Mouse (Mus musculus): ENCODE measurements at regions not wholly inside any gene's neighbourhood (a gene's known extent, or its start where the extent isn't known, plus 50 kb on each side); places are given as distances from the start of the nearest gene placed in this dataset.

DNA sequence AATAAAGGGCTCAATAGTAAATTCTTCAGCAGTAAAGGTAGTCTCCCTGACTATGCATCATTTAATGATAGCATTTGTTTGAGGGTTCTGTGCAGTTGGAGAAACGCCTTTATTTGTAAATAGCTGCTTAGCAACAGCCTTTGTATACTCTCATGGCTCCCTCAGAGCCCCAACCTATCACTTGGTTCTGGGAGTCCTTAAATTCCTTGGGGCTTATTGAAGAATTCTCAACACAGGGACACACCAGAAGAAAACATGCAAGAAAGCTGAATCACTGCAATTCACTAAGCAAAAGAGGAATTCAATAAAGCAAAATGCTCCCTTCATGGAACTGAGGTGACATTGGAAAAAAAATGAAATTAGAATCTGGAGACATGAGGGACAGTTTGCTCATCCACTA, 135.8 kb downstream of the Mreg start:
- Histone ChIP-seq H3K27ac (replicated peaks) (no peak overlapping the region), H3K27me3 (no peaks in the 10 kb centered on the region), H3K9ac (no peak overlapping the region), H3K4me3 (no peak overlapping the region), H3K36me3 (no peaks in the 10 kb centered on the region), H3K9me3 (no peaks in the 10 kb centered on the region), H3K4me1 (replicated peaks) (0 out of 2 replicates have a peak, but pooled peaks cover 3% of the 10 kb centered on the region), H3K4me2 (no peak overlapping the region)
- ATAC-seq (ENCODE audit: low FRiP score, low read depth): no peak
- WGBS: 25% methylated on average over 1 of the region's 1 CpGs

DNA sequence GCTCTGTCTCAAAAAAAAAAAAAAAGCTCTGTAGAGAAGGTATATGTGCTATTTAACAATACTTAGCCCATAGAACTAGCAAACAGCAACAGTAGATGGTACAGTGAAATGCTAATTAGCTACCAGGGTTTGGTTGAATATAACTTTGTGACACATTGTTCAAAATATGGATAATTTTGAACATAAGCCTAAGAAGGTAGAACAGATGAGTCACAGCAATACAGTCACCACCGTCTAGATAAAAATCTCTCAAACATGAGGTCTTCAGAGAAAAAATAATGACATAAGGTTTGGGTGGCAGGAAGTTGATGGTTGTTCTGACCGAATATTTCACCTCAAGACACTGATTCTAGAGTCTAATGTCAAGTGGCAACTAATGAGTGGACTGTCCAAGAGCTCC, 136.6 kb downstream of the Mreg start:
- Histone ChIP-seq H3K36me3 (no peaks in the 10 kb centered on the region), H3K9me3 (no peaks in the 10 kb centered on the region), H3K27ac (replicated peaks) (no peak overlapping the region), H3K4me2 (no peak overlapping the region), H3K4me3 (no peak overlapping the region), H3K4me1 (replicated peaks) (0 out of 2 replicates have a peak, but pooled peaks cover 3% of the 10 kb centered on the region), H3K9ac (no peak overlapping the region), H3K27me3 (no peaks in the 10 kb centered on the region)
- ATAC-seq (ENCODE audit: low FRiP score, low read depth): no peak
- 83% methylated on average over 2 of the region's 2 CpGs for WGBS

DNA sequence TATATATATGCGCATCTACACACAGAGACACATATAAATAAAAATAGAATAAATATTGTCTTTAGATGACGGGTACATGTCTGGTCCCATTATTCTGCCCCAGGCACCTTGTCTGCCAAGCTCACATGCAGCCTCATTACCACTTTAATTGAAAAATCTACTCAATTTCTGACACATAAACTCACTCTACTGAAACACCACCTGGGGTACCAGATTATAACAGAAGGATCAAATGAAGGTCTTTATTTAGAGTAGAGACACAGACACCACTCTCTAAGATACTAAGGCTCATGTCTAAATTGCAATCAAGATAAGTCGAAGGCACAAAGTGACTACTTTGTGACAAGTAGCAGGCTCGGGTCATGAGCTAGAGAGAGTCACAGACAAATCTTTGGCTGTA, 138.9 kb downstream of the Mreg start:
- Histone ChIP-seq H3K27me3 (no peaks in the 10 kb centered on the region), H3K27ac (replicated peaks) (no peak overlapping the region), H3K4me2 (no peak overlapping the region), H3K9me3 (no peaks in the 10 kb centered on the region), H3K36me3 (no peaks in the 10 kb centered on the region), H3K4me3 (no peak overlapping the region), H3K4me1 (replicated peaks) (peaks cover 6% of the 10 kb centered on the region; the same call in 1 of the 2 replicates), H3K9ac (no peak overlapping the region)
- WGBS: 65% methylated on average over 4 of the region's 4 CpGs
- ATAC-seq (ENCODE audit: low FRiP score, low read depth): no peak

DNA sequence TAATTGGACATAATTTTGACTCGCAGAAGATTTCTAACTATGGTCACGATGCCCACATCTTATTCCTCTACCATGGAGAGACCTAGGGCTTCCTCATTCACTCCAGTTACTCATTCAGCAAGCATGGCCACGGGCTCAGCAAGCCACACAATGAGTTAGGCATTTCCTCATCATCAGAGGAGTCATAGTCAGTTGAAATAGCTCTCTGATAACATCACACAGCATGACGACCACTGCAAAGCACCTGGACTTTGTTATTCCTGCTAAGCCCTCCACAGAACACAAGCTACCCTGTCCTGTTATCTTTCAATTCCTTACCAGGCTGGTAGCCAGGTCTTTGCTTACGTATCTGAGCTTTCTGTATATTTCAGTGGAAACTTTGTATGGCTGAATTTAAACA, 141.6 kb downstream of the Mreg start:
- Histone ChIP-seq H3K27ac (replicated peaks) (no peak overlapping the region), H3K9ac (no peak overlapping the region), H3K9me3 (no peaks in the 10 kb centered on the region), H3K4me2 (no peak overlapping the region), H3K4me3 (no peak overlapping the region), H3K4me1 (replicated peaks) (peaks cover 3% of the 10 kb centered on the region; the same call in 1 of the 2 replicates), H3K27me3 (no peaks in the 10 kb centered on the region), H3K36me3 (no peaks in the 10 kb centered on the region)
- 77% methylated on average over 5 of the region's 5 CpGs for WGBS
- ATAC-seq (ENCODE audit: low FRiP score, low read depth): no peak

DNA sequence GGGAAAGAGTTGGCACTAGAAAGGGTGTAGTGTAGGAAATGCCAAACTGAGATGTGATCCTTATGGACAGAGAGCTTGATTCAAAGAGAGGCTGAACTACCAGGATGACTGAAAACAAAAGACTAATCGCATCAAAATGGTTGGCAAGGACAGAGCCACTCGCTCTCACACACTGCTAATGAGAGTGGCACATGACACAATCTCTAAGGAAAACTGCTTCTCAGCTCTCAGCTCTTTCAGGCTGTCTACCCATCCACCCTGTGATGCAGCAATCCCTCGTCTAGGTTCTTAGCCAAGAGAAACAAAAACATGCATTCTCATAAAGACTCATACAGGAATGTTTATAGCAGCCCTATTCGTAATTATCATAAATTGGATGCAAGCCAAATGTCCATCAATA, 143.1 kb downstream of the Mreg start:
- no peak overlapping the region for H3K27ac ChIP-seq (replicated peaks)
- H3K9ac ChIP-seq: no peak overlapping the region
- H3K9me3 ChIP-seq: no peaks in the 10 kb centered on the region
- 46% methylated on average over 4 of the region's 4 CpGs for WGBS
- no peaks in the 10 kb centered on the region for H3K36me3 ChIP-seq
- no peaks in the 10 kb centered on the region for H3K27me3 ChIP-seq
- ATAC-seq (ENCODE audit: low FRiP score, low read depth): no peak
- no peak overlapping the region for H3K4me2 ChIP-seq
- no peak overlapping the region for H3K4me3 ChIP-seq
- peaks cover 3% of the 10 kb centered on the region; the same call in 1 of the 2 replicates for H3K4me1 ChIP-seq (replicated peaks)

DNA sequence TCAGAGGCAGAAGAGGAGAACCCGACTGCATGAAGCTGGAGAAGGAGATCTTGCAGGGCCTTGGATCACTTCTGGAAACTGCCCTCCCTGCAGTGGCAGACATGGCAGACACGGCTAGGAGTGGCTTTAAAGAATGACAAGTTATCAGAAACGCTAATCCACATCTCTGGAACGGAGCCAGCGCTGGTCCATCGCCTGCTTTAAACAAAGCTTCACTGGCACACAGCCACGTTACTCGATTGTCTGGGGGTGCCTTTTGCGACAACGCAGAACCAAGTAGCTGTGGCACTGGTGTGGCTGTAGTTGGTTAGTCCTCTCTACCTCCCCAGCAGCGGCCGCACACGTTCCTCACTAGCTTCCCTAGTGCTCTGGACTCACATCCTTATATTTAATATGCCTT, 147.0 kb downstream of the Mreg start:
- Histone ChIP-seq H3K27me3 (no peaks in the 10 kb centered on the region), H3K9me3 (no peaks in the 10 kb centered on the region), H3K36me3 (no peaks in the 10 kb centered on the region), H3K27ac (replicated peaks) (no peak overlapping the region), H3K4me1 (replicated peaks) (peaks cover 3% of the 10 kb centered on the region; the same call in 1 of the 2 replicates), H3K4me3 (no peak overlapping the region), H3K9ac (no peak overlapping the region), H3K4me2 (peak overlapping the region; percentile 7; the same call in 1 of the 2 replicates)
- 48% methylated on average over 13 of the region's 13 CpGs for WGBS
- ATAC-seq (ENCODE audit: low FRiP score, low read depth): no peak

DNA sequence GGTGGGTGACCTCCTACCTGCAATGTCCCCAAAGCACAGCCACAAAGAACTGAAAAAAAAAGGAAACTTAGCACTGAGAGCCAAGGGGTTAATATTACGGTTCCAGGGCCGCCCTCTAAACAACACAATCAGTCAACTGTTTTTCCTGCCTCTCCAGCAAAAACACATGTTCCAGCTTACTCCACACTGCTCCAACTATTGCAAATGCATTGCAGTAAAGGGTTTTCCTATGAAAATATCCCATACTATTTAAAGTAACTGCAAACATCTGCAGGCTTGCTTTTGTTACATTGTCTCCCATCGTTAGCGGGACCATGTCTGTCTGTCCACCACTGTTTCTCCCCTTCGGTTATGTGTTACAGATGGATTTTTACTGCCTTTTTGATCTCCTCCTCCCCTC, 151.7 kb downstream of the Mreg start:
- no peaks in the 10 kb centered on the region for H3K27me3 ChIP-seq

DNA sequence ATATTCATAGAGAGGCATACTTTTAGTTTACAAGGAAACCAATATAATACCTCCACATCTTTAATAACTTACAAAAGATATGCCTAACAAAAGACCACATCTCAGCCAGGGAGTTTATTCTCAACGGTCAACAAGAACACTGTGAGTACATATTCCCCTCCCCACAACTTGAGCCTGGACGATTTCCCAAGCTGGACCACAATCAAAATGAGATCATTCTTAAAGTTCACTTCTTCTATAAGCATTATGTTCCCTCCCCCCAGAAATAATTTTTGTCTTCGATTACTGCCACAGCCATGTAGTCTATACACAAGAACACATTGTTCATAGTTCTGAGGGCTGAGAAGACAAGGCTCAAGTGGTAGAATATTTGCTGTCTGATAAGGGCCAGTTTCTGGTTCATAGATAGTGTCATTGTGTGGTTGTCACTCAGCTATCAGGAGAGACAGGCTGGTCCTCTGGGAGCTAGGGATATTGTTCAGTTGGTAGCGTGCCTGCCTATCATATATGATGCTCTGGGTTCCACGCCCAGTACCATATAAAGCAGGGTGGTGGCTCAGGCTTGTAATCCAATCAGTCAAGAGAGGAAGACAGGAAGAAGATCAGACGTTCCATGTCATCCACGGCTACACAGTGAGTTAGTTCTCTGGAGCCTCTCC, 153.9 kb downstream of the Mreg start:
- H3K27me3 ChIP-seq: no peaks in the 10 kb centered on the region

More for the DNA sequence above, 151.7 kb downstream of the Mreg start:
- ATAC-seq (ENCODE audit: low FRiP score, low read depth): no peak
- Histone ChIP-seq H3K36me3 (no peaks in the 10 kb centered on the region), H3K4me2 (no peak overlapping the region), H3K4me3 (no peak overlapping the region), H3K9me3 (no peaks in the 10 kb centered on the region), H3K9ac (no peak overlapping the region), H3K27ac (replicated peaks) (no peak overlapping the region), H3K4me1 (replicated peaks) (no peaks in the 10 kb centered on the region)
- 69% methylated on average over 5 of the region's 5 CpGs for whole genome bisulfite sequencing

DNA sequence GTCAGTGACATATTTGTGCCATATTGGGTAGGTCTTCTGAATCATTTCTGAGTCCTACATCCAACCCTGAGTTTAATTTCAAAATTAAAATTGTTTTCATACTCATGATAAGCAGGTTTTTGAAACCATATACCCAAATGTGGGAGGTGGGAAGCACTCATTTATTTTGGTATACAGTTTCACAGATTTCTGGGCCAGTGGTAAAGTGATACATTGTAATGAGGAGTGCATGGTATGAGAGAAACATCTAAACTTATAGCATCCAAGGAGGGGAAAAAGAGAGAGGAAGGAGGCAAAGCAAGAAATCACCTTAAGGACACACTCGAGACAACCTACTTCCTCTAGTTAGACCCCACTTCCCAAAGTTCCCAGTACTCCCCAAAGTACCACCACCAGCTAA, 157.6 kb downstream of the Mreg start:
- Histone ChIP-seq H3K9ac (no peak overlapping the region), H3K27ac (replicated peaks) (no peak overlapping the region), H3K4me1 (replicated peaks) (no peaks in the 10 kb centered on the region), H3K27me3 (no peaks in the 10 kb centered on the region), H3K4me3 (no peak overlapping the region), H3K9me3 (no peaks in the 10 kb centered on the region), H3K36me3 (no peaks in the 10 kb centered on the region), H3K4me2 (no peak overlapping the region)
- no peak for ATAC-seq (ENCODE audit: low FRiP score, low read depth)
- 87% methylated on average over 1 of the region's 1 CpGs for WGBS

More for the DNA sequence above, 153.9 kb downstream of the Mreg start:
- Histone ChIP-seq H3K4me2 (no peak overlapping the region), H3K27ac (replicated peaks) (no peak overlapping the region), H3K36me3 (no peaks in the 10 kb centered on the region), H3K4me3 (no peak overlapping the region), H3K9me3 (no peaks in the 10 kb centered on the region), H3K4me1 (replicated peaks) (no peaks in the 10 kb centered on the region), H3K9ac (no peak overlapping the region)
- 72% methylated on average over 7 of the region's 7 CpGs for WGBS
- ATAC-seq (ENCODE audit: low FRiP score, low read depth): no peak

DNA sequence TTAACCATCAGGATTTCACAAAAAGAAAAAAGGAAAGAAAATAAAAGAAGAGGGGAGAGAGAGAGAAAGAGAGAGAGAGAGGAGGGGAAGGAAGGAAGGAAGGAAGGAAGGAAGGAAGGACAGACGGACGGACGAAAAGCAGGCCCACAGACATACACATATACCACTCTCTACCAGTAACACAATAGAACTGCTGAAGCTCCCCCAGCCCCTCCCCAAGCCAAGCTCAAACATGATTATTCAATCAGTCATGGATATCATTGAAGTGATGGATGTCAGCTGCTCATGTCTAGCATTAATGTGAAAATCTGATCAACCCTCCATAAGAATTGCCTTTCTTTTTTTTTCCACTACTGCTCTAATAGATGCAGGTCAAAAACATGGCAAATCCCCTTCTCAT, 161.2 kb downstream of the Mreg start:
- Histone ChIP-seq H3K4me1 (replicated peaks) (no peaks in the 10 kb centered on the region), H3K9ac (no peak overlapping the region), H3K27me3 (no peaks in the 10 kb centered on the region), H3K4me3 (no peak overlapping the region), H3K4me2 (no peak overlapping the region), H3K9me3 (no peaks in the 10 kb centered on the region), H3K36me3 (no peaks in the 10 kb centered on the region), H3K27ac (replicated peaks) (no peak overlapping the region)
- 75% methylated on average over 3 of the region's 3 CpGs for WGBS
- ATAC-seq (ENCODE audit: low FRiP score, low read depth): no peak

DNA sequence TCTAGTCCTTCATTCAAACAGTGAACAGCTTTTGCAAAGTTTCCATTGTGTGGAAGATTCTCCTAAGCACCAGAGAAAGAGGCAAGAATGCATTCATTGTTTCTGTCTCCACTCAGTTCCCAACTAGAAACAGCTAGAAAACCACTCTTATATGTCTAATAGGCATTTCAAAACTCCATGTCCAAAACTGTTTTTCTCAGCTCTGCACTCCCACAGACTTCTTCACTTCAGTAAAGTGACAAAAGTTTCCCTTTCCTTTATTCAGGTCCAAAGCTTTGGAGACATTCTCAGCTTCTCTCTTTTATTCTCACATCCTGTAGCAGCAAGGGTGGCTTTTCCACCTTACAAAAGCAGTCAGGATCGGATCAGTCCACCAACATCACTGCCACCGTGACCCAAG, 166.0 kb downstream of the Mreg start:
- ATAC-seq (ENCODE audit: low FRiP score, low read depth): no peak
- WGBS: 72% methylated on average over 2 of the region's 2 CpGs
- Histone ChIP-seq H3K9ac (no peak overlapping the region), H3K36me3 (no peaks in the 10 kb centered on the region), H3K27ac (replicated peaks) (no peak overlapping the region), H3K4me1 (replicated peaks) (no peaks in the 10 kb centered on the region), H3K9me3 (no peaks in the 10 kb centered on the region), H3K27me3 (no peaks in the 10 kb centered on the region), H3K4me3 (no peak overlapping the region), H3K4me2 (no peak overlapping the region)

DNA sequence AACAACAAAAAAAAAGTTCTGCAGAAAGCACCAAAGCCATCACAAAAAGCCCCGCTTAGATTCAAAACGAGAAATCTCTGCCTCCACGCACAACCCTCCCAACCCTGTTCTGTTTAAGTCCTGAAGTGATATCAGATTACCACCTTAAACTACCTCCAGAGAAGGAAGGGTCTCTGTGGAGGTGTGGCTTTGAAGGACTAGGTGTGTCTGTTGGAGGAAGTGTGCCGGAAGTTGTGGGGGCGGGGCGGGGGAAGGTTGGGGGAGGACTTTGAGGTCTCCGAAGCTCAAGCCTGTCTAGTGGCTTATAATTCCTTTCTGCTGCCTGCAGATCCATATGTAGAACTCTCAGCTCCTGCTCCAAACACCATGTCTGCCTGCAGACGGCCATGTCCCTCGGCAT, 173.6 kb downstream of the Mreg start:
- Histone ChIP-seq H3K9me3 (no peaks in the 10 kb centered on the region), H3K27me3 (no peaks in the 10 kb centered on the region), H3K27ac (replicated peaks) (no peak overlapping the region), H3K4me2 (no peak overlapping the region), H3K4me3 (no peak overlapping the region), H3K36me3 (no peaks in the 10 kb centered on the region), H3K9ac (no peak overlapping the region), H3K4me1 (replicated peaks) (no peaks in the 10 kb centered on the region)
- WGBS: 75% methylated on average over 9 of the region's 9 CpGs
- no peak for ATAC-seq (ENCODE audit: low FRiP score, low read depth)

DNA sequence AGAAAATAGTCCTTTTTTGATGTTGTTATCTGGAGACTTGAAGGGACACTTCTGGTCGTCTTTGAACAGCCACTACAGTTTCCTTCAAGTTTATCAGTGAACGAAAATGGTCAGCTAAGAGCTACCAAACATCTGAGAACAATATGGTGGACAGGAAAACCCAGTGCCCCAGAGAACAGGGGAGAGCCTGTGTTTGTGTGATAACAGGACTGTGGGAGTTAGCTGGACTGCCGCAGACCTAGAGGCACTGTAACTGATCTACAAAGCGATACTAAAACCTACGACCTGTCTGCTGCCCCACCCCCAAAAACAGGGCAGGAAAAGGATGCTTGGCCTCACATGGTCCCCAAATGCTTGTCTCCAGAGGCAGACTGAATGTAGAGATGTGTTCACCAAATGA, 175.5 kb downstream of the Mreg start:
- ATAC-seq (ENCODE audit: low FRiP score, low read depth): no peak
- H3K9ac ChIP-seq: no peak overlapping the region
- H3K4me2 ChIP-seq: no peak overlapping the region
- no peaks in the 10 kb centered on the region for H3K4me1 ChIP-seq (replicated peaks)
- H3K36me3 ChIP-seq: no peaks in the 10 kb centered on the region
- H3K4me3 ChIP-seq: no peak overlapping the region
- no peaks in the 10 kb centered on the region for H3K9me3 ChIP-seq
- H3K27me3 ChIP-seq: no peaks in the 10 kb centered on the region
- H3K27ac ChIP-seq (replicated peaks): no peak overlapping the region
- WGBS: 81% methylated on average over 5 of the region's 5 CpGs

Data from hindbrain, embryonic 15.5 days (tissue).